Mouse (Mus musculus) embryo, embryonic 10 days (tissue): ENCODE results near the gene Ezh2.

Experiments
- DNase-seq: peaks from one replicate; pipeline ENCODE4 v3.0.0-alpha.2; 2015; ENCODE audit warnings: low spot score

Gene Ezh2

GRCm38 (mm10) chr6:47535333-47535732, 59.8 kb downstream of the Ezh2 start:
- DNase-seq: no peak

GRCm38 (mm10) chr6:47532547-47532946, 62.6 kb downstream of the Ezh2 start:
- no peak for DNase-seq

DNA sequence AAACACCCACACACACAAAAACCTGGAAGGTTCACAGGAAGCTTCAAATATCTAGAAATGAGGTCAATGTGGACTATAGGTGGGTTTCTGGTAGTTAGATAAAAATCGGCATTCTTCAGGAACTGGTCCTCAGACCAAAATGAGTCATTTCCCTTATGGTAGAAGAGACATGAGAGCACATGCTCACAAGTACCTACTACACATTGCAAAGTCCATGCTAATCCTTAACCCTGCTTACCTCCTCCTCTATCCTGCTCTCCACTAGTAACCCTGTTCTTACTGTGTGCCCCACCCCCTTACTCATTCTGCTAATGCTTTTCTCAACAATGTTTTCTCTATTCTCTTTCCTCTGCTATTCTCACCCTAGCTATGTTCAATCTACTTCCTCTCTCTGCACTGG, 67.5 kb downstream of the Ezh2 start:
- DNase-seq: no peak

DNA sequence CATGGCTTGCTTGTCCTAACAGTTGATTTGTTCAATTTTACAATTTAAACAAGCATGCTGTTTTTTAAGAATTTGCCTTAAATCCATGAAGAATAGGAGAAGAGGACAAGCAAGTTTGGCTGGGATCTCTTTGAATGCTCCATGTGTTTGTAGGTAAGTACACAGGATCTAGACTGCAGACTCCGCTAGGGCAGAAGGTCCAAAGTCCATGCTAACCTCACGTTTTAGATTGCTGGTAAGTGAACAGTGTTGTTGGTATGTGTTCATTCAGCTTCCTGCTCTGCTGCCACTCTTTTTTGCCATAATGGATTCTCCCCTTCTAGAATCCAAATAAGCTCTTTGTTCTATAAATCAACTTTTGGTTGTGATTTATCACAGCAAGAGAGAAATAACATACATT, 68.0 kb downstream of the Ezh2 start:
- DNase-seq: no peak

- DNase-seq: no peak
Measured at GRCm38 (mm10) chr6:47526446-47526845, 68.7 kb downstream of the Ezh2 start.

DNA sequence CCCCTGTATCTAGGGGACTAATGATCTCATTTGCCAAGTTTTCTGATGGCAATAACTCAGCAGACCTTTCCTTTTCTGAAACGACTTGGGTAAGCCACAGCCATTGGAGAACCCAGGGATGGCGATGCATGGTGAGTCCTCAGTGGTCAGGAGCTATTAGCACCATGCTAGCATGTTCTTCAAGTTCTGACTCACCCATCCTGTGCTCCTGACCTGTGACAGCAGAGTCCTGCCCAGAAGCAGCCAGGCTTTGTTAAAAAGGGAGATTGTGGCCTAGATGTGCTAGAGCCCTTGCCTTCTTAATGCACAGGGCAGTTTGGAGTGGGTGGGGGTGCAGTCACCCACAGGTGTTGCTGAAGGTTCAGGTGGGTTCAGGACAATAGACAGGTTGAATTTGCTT, 70.1 kb downstream of the Ezh2 start:
- DNase-seq: no peak

DNA sequence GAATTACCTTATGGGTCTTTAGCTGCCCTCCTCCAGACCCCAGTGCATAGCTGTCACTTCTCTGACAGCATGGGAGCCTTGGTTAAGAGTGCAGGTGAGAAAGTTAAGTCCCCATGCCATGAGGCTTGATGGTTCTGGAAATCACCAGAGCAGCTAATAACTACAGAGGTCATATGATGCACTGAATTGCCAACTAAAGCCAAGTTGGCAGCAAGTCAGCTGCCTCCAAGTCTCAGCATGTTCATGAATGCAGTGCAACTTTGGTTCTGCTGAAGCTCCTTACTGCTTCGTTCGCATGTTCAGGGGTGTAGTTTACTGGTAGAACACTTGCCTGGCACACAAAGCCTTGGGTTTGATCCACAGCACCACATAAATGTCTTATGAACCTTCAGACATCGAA, 72.7 kb downstream of the Ezh2 start:
- DNase-seq: no peak

- no peak for DNase-seq
Measured at GRCm38 (mm10) chr6:47520030-47520429, 75.1 kb downstream of the Ezh2 start.

- no peak for DNase-seq
Measured at GRCm38 (mm10) chr6:47494562-47494961, 100.6 kb downstream of the Ezh2 start.

DNA sequence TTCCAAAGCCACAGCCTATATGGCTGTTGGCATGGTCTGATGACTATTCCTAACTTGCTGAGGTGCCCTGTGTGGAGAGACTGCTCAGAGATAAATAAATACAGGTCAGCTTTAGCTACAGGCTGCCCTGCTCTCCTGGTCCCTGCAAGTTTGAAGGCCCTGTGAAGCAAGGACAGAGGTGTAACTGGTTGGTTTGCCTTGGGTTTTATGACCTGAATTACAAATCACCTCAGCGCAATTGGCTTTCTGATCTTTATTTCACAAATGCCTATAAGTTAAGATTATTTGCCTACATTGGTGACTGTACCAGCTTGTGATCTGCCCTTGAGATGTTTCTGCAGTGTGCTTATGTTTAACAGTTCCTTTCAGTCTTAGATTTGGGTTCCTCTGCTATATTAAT, 113.1 kb downstream of the Ezh2 start:
- DNase-seq: no peak
